Mouse (Mus musculus): ENCODE measurements around the gene Fkbp14.
A peak's percentile ranks its signal among the peaks of the same experiment; 100 is the strongest.

Gene Fkbp14

DNA sequence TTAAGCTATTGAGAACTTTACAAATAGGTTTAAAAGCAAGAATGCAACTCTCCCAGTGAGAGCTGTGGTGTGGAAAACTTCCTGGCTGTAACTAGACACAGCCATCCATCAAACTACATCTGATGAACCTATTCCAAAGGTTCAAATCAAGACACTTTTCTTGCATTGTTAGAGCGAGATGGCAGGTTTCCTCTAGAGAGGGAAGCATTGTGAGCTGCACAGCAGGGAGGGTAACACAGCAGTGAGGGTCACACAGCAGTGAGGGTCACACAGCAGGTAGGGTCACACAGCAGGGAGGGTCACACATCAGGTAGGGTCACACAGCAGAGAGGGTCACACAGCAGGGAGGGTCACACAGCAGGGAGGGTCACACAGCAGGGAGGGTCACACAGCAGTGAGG is 8.9 kb downstream of the Fkbp14 start:
- no peak for DNase-seq (ENCODE audit: low read depth)

DNA sequence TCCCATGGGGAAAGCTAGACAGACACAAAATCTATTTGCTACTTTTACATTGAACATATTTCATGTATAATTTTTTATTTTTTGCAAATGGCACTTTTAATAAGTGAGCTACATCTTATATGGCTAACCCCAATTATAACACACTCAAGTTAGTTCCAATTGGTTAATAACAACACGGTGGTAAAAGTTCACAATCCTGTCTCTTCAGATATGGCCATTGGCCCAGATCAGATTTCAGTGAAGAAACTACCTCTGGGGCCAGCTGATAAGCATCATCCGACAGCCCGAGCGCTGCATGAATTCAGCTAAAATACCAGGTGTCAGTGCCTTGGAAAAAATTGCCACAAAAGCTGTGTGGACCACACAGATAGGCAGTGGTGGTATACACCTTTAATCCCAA is 9.4 kb downstream of the Fkbp14 start:
- DNase-seq (ENCODE audit: low read depth) = no peak

- no peak for DNase-seq (ENCODE audit: low read depth)
These were observed 10.2 kb downstream of the Fkbp14 start for GRCm38 (mm10) chr6:54586911-54587310.

GRCm38 (mm10) chr6:54586175-54586574 is 10.9 kb downstream of the Fkbp14 start:
- peak; percentile 46 for DNase-seq (ENCODE audit: low read depth)

DNA sequence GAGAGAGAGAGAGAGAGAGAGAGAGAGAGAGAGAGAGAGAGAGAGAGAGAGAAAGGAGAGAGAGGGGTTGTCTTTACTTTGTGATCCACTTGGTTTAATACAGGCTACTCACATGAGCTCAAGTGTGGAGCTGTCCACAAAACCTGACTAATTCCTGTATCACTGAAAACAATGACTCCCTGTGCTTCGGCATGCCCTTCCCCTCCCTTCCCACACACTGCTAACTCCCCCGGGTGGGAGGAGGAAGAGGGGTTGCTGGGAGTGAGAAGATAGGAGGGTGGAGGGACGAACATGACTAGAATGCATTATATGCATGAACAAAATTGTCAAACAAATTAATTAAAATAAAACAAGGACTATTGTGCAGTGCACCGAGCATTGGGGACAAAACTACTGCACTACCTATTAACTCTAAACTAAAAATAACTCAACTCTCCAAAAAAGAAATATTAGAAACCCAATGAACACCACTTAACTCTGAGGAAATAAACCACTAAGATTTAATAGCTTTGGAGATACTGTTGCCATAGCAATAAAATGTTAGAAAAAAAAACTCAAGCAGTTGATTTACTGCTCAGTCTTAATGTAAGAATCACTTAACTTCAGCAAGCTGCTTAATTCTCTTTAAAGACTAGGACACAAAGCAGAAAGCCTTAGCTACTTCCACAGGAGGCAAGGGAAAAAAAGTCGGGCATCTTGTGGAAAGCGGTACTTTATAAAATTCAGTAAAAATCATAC is 23.7 kb downstream of the Fkbp14 start:
- DNase-seq (ENCODE audit: low read depth) = no peak

- DNase-seq (ENCODE audit: low read depth) = no peak
These were observed 27.3 kb downstream of the Fkbp14 start for GRCm38 (mm10) chr6:54569776-54570175.

DNA sequence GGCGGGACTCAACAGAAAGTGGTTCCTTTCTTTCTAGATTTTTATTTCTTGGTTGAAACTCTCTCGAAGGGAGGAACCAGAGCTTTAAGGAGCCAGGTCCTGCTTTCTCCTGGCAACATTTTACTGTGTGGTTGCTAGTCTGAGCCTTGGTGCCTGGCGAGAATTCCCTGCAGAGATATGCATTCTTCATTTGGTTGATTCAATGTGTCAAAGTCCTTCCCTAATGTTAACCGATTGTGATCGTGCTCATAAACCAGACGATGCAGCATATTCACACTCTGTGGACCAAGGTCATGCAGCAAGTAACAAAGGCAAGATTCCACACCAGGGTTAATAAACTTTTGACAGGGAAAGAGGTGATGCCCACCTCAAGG is 30.6 kb downstream of the Fkbp14 start:
- no peak for DNase-seq (ENCODE audit: low read depth)

DNA sequence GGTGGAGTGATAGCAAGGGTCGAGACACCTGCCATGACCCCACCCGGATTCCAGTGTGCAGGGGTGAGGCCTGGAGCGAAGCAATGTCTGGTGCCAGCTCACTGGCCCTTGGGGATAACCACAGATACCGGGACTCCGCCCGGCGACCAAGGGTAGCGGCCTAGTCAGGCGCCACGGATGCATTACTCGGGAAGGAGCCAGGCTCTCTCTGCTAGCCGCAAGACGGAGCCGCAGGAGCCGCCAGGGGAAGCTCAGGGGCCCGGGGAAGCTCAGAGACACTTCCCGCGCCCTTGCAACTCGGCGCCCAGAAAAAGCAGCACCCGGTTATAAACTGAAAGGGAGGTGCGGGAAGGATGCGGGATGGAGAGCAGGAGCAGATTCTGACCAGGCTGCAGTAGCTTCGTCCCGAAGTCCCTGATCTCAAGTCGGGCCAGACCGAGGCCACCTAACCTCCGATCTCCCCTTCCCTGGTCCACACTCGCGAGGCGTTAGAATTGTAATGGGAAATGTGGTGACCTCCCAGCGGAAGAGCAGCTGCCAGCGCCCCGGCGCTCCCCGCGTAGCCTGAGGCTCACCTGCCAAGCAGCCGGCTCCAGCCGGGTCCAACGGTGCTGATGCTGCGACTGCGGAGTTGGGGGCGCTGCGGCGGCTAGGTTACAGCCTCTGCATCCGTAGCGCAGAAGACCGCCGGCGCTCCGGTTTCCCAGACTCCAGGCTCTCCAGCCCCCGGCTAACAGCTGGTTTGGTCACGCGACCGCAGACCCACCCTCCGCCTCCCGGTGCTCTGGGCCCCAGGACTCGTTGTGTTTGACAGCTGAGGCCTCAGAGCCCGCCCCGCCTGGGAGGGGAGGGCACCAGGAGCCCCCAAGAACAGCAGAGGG is 31.2 kb downstream of the Fkbp14 start, which contains the start of gene Scrn1:
Scrn1 (minus strand) TSS at position 825 of the 881 bp plus-strand sequence.
- no peak for DNase-seq (ENCODE audit: low read depth)

- no peak for DNase-seq (ENCODE audit: low read depth)
These were observed 32.1 kb downstream of the Fkbp14 start for GRCm38 (mm10) chr6:54565012-54565411.

DNA sequence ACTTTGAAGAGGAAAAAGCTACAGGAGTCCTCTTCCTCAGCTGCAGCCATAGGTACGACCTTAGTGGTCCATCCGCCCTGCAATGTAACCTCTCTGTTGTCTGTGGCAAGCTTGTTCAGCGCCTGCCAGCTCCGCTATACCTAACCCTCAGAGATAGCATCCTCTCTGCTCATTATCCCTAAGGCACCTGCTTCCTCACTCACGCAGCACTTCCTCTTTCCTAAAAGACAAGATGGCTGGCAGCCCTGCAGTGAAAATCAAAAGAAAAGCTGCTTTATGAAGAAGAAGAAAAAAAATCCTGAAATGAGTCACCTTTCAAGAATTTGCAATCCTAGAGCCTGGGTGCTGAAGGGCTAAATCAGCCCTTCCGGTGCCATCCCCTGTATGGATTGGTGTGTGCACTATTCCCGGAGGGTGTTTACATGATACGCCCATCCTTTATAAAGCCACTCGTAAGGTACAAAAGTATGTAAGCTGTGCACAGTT is 32.6 kb downstream of the Fkbp14 start:
- DNase-seq (ENCODE audit: low read depth) = no peak

GRCm38 (mm10) chr6:54563561-54563960 is 33.5 kb downstream of the Fkbp14 start:
- no peak for DNase-seq (ENCODE audit: low read depth)

DNA sequence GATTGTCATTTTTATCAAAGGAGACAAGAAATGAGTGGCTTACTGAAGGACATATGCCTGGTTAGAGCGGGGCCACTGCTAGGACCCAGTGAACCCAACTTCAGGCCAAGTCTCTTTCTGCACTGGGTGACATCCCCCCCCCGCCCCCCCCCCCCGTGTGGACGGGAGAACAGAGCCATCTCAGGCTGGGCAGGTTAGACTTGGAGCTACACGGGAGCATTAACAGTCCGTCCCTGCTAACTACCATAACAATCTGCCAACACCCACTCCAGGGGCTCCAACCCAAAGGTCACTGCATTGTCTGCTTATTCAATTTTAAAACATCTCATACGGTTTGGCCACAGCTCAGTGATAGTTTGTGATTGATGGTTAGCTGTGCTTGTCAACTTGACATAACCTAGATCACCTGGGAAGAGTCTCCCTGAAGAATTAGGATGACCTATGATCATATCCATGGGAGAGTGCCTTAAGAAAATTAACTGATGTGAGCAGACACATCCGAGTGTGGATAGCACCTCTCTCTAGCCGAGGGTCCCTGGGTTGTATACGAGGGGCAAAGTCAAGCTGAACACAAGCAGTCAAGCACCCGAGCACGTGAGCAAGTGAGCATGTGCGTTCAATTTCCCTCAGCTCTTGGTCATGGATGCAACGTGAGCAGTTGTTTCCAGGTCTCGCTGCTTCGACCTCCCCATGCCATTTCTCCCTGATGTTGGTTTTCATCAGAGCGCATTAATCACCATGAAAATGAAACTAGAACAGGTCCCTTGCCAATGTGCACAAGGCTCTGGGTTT is 34.9 kb downstream of the Fkbp14 start:
- no peak for DNase-seq (ENCODE audit: low read depth)

DNA sequence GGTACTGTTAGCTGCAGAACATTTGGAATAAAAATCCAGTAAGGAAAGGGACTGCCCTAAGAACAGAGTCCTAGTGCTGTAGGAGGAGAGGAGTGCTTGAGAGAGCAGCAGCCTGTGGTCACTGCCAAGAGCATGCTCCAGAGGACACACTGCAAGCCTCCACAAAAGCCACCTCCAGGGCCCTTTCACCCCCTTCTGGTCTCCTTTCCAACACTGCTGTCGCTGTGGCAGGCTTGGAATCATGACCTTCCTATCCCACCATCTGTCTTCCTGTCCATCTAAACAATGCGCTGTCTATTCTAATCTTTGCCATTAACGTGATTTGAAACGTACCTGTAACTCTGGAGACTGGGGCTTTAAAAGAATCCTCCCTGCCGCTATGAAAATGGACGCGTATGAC is 38.6 kb downstream of the Fkbp14 start:
- no peak for DNase-seq (ENCODE audit: low read depth)

GRCm38 (mm10) chr6:54557671-54558070 is 39.4 kb downstream of the Fkbp14 start:
- DNase-seq (ENCODE audit: low read depth) = no peak

- DNase-seq (ENCODE audit: low read depth) = no peak
These were observed 41.3 kb downstream of the Fkbp14 start for GRCm38 (mm10) chr6:54555816-54556215.

DNA sequence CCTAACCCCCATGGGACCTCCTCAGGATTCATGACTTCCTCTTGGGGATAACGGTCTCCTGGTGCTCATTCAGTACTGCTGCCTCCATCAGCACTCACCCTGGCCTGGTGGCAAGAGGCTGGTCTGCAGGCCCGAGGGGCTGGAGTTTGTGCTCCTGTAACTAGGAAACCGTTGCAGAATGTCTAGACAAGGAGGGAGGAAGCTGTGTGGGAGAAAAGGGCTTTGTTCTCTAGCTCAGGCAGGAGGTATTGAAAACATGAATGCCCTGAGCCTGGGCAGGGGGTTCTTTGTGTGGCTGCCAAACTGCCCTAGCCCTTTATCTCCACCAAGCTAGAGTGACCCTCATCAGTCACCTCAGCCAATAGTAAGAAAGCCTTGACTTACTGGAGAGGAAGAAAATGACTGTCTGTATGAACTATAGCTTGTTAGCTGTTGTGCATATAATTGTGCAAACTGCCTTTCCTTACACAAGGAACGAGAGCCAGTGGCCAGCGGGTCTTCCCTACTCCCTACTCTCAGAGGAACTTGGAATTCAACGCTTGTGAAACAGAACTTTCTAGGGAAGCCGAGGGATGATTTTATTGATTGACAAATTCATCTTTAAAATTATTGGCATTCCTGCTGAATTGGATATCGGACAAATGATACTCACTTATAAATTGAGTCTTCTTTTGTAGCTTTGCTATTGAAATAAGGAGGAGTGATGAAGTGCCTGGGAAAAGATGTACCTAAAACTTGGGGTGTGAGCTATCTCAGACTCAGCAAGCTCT is 42.6 kb downstream of the Fkbp14 start:
- DNase-seq (ENCODE audit: low read depth) = no peak

DNA sequence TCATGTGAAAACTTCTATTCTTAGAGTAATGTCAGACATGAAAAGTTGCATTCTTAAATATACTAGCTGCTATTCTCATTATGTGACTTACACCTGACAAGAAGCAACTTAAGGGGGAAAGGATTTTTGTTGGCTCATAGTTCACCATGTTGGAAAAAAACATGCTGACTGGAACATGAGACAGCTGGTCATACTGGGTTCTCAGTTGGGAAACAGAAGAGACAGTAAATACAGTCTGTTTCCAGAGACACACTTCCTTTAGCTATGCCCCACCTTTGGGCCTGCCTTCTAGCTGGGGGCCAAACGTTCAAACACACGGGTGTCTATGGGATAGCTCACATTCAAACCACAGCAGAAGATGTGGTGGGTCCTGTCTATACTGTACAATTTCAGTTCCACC is 43.5 kb downstream of the Fkbp14 start:
- DNase-seq (ENCODE audit: low read depth) = no peak

- no peak for DNase-seq (ENCODE audit: low read depth)
These were observed 44.2 kb downstream of the Fkbp14 start for GRCm38 (mm10) chr6:54552721-54553413.

GRCm38 (mm10) chr6:54550801-54551323 is 46.2 kb downstream of the Fkbp14 start:
- no peak for DNase-seq (ENCODE audit: low read depth)

GRCm38 (mm10) chr6:54549311-54549710 is 47.8 kb downstream of the Fkbp14 start:
- no peak for DNase-seq (ENCODE audit: low read depth)

Measured in c-Kit-positive CD71-positive TER-119-negative erythroid progenitor cells, embryonic 14.5 days (primary cell).